Mouse (Mus musculus) A20 (cell line): Measurements from ENCODE around the gene Usf3.

Experiments
- DNase-seq: peaks from one replicate; pipeline ENCODE4 v3.0.0-alpha.2; 2011; ENCODE audit warnings: low read depth, low spot score

The Usf3 gene

DNA sequence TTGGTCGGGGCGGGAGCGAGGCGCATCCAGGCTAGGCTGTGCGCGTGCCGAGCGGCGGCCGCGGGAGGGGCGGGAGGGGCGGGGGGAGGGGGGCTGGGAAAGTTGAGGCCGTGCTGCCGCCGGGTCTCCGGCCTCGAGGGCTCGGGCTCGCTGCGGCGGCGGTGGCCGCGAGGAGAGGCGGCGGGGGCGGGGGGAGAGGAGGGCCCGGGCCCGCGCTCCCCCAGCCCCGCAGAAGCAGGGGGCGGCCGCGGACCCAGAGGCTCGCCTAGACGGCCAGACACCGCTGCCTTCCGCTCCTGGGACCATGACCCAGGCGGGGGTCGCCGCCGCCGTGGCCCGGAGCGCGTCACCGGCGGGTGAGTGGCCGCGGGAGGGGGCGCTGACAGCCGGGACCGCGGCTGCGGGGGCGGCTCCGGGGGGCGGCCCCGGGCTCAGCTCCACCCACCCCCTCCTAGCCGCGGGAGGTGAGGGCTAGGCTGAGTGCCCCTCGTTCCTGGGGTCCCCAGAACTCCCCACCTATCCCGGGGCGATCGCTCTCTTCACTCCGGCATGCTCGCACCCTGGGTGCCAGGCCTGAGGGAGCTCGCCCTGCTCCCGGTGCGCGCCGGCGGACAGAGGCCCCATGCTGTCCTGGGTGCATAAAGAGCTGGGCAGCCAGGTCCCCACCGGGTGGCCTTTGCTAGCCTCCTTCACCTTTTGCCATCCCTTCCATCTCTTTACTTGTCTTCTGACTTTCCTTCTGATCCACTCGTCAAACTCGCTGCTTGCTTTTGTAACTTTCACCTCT, at the start of gene Usf3:
TSS of gene Usf3 (plus strand) at position 92 of the 787 bp plus-strand sequence.
- DNase-seq = peak; percentile 65

DNA sequence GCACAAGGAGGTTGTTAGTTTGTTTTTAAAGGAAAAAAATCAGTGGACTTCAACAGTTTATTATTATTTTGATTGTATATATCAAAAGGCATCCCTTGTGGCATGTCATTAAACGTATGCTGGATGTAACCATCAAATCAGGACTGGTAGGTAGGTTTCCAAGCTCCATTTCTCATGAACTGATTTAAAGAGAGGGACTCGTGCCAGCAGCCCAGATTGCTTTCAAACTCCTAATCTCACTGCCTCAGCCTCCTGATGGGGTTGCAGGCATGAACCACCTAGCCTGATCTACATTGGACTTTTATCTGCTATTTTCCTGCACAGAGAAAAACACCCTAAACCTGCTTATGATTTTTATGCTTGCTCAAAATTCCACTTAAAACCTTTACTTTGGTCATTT, 49.3 kb upstream of the Usf3 start:
- DNase-seq = no peak

GRCm38 (mm10) chr16:44124713-44125112, 48.3 kb upstream of the Usf3 start:
- DNase-seq = no peak

GRCm38 (mm10) chr16:44125436-44125835, 47.6 kb upstream of the Usf3 start:
- DNase-seq = no peak

- DNase-seq = peak; percentile 78
These were observed 46.6 kb upstream of the Usf3 start for GRCm38 (mm10) chr16:44126437-44126836.

DNA sequence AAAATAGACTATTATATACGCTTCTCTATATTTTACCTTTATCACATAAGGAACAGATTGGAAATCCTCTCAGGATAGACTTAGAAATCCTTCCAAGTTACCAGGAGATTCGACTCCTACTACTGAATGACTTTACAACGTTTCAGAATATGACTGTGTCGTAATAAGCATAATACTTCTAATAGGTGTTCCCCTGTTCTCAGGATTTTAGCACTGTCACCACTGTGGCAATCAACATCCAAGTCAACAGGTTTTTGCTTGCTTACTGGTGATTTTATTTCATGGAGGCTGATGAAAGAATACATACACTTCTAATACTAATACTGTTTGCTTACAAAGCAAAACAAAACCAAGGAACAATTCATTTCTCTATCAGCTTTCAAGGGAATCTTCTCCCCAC, 40.7 kb upstream of the Usf3 start:
- no peak for DNase-seq

GRCm38 (mm10) chr16:44133187-44133586, 39.9 kb upstream of the Usf3 start:
- no peak for DNase-seq

GRCm38 (mm10) chr16:44136511-44137021, 36.5 kb upstream of the Usf3 start:
- no peak for DNase-seq

DNA sequence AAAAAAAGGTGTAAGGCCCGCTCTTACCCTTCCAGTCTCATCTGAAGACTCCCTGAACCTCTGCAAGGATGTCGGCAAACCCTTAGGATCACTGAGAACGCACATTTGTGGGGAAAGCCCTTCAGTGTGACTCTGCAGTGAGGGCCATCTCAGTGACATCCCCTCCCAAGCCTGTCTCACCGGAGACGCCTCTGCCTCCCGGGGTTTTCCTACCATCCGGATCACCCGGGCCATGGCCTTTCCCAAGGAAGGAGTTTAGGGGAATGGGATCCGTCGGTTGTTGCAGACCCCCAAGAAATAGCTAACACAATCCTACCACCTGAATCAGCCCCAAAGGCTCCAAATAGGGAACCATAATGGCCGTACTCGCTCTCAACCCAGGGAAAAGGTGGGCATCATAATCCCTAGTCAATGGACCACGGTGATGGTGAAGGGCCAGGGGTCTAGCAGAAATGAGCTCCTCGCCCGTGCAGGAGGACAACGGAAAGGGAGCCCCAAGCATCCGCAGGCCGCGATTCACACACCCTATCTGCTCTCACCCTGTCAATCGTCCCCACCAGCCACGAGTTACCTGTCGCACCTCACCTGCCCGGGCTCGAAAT, 34.6 kb upstream of the Usf3 start:
- DNase-seq = peak; percentile 39

DNA sequence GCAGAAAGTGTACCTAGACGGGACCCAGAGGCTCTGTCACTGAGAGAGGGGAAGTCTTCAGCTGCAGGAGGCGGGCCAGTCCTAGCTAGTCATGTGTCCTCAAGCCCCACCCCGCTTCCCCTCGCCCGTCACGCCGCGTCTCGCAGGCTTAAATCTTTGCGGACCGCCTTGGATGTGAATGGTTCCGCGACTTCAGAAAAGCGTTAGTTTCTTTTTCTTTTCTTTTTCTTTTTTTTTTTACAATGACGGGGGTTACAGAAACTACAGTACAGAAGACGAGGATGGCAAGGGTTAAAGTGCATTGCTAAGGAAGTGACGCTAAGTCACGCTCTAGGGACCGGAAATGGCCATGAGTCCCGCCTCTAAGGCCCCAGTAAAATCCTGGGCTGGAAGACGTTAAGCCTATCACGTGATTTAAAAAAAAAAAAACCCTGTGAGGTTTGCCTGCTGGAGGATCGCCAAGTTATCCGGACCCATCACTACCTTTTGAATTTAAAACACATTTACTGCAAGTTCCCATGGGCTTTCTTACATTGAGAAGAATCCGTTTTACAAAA, 34.0 kb upstream of the Usf3 start:
- peak; percentile 96 for DNase-seq

- peak; percentile 93 for DNase-seq
These were observed 33.4 kb upstream of the Usf3 start, which contains the start of the genes Atp6v1a and Naa50 for GRCm38 (mm10) chr16:44139536-44140185. Gene Atp6v1a, minus strand, starts transcription at chr16:44139705. Gene Naa50, plus strand, starts transcription at chr16:44139830.

DNA sequence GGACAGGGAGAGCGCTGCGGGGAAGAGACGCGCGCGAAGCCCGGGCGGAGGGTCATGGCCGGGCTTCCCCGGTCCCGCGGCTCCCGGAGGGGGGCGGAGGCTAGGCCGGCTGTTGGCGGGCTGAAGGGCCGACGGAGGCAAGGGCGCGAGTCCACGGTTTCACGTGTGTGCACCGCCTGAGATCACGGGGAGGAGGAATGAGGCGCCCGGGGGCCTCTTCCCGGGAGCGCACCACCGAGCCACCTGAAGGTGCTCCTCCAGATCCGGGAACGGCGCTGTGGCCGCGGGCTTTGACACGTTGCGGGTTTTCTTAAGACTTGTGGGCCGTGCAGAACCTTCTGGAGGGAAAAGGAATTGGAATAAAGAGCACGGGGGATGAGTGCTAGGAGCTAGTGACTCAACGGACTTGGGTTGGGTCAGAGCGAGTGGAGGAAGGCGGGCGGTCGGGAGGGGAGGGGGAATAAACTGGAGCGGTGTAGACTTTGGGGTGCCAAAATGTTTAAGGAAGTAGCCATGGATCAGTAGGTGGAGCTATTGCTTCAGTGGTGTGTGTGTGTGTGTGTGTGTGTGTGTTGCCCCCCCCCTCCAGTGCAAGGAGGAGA, 32.8 kb upstream of the Usf3 start:
- peak; percentile 88 for DNase-seq

DNA sequence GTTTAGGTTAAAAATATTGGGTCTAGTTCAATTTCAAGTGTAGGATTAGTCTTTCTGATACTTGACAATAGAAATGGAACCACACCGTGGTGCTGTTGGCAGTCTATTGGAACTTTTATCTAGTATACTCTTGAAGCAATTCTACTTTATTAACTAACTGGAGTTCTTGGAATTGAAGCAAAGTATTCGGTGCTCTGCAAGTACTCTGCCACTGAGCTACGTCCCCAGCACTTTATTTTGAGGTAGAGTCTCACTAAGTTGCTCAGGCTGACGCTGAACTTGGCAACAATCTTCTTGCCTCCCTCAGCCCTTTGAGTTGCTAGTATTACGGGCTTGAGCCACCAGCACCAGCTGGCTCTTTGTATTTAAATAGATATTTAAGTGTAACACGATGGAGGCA, 31.6 kb upstream of the Usf3 start:
- DNase-seq = peak; percentile 51

GRCm38 (mm10) chr16:44149002-44149767, 23.9 kb upstream of the Usf3 start:
- DNase-seq = no peak

- DNase-seq = no peak
These were observed 18.5 kb upstream of the Usf3 start for GRCm38 (mm10) chr16:44154497-44155057.

DNA sequence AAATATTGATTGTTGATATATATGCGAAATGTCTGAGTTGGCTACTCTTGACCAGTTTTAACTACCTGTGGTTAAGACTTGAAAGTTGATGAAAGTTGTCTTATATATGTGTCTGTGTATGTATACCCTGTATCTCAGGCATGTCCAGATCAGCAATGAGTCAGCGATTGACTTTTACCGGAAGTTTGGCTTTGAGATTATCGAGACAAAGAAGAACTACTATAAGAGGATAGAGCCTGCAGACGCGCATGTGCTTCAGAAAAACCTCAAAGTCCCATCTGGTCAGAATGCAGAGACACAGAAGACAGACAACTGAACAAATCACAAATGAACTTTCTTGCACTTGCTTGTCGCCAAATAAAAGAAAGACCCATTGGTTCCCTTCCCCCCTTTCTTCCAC, 13.7 kb upstream of the Usf3 start:
- DNase-seq = no peak

DNA sequence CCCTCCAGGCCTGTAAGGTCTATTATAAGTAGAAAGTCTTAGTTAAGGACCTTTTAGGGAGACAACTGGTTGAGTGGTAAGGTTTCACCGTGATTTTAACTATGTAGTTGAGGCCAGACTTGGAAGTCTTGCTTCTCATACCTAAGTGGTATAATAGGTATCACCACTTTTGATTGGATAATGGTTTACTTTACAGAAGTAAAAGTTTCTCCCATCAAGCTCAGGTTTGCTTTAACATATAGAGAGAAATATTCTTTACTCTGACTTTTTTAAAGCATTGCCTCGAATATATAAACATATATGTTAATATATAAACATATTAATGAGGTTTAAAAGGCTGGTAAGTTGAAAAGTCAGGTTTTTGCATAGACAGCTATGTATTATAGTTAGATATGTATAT, 9.2 kb upstream of the Usf3 start:
- no peak for DNase-seq

DNA sequence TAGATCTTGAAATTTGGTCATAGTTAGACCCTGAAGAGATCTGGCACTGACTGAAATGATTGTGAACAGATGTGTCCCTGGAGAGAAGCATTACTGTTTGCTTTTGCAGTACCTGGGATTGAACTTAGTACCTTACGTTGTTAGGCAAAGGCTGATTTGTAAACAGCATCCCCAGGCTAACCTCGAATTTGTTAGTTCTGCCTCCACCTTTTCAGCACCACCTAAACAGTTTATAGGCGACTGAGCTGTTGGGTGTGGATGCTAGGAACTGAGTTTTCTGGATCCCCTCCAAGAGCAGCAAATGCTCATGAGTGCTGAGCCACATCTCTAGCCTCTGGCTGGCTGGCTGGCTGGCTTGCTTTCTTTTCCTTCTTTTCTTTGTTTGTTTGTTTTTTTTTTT, 7.9 kb upstream of the Usf3 start:
- no peak for DNase-seq

DNA sequence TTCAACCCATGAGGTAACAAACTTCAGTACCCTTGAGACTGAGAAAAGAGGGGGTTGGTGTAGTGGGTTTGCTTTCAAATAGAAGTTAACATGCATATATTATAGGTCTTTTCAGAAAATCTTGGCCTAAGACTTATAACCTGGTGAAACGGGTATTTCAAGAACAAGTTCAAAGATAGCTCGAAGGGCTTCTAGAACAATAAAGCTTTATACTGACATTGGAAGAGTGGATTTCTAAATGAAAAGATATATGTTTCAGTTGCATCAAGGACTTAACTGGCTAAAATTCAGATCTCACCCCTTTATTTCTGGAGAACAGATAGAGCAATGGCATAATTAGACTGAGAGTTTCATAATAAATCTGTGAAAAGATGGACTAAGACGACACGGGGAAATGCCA, 4.1 kb upstream of the Usf3 start:
- no peak for DNase-seq

- peak; percentile 98 for DNase-seq
These were observed 520 bp upstream of the Usf3 start for GRCm38 (mm10) chr16:44172297-44173154.
